Mouse (Mus musculus) forebrain, embryonic 16.5 days (tissue): ENCODE measurements at regions not wholly inside any gene's neighbourhood (a gene's known extent, or its start where the extent isn't known, plus 50 kb on each side); places are given as distances from the start of the nearest gene placed in this dataset.

Source experiments
- ATAC-seq: fragments of 200-750 bp; cut with Nextera tagmentation; 2 replicates; pipeline ENCODE4 v1.8.0; 2017; ENCODE audit warnings: mild to moderate bottlenecking, moderate library complexity
- H3K27ac ChIP-seq: fragments of 300-500 bp; sonication (generic); 2 replicates; pipeline ENCODE4 v1.5.1; 2014; ENCODE audit warnings: low read length, control low read depth
- H3K27me3 ChIP-seq: fragments of 300-500 bp; sonication (generic); replicated peaks from 2 replicates; pipeline ENCODE4 v1.6.1; 2014; ENCODE audit warnings: low read length; ENCODE audit not compliant: control insufficient read depth, insufficient read depth
- H3K36me3 ChIP-seq: fragments of 300-500 bp; sonication (generic); 2 replicates; pipeline ENCODE4 v1.6.1; 2014; ENCODE audit not compliant: control insufficient read depth, insufficient read depth
- H3K4me1 ChIP-seq: fragments of 300-500 bp; sonication (generic); replicated peaks from 2 replicates; pipeline ENCODE4 v1.6.1; 2014; ENCODE audit warnings: low read length; ENCODE audit not compliant: control insufficient read depth, insufficient read depth
- H3K4me2 ChIP-seq: fragments of 300-500 bp; sonication (generic); 2 replicates; pipeline ENCODE4 v1.6.1; 2014; ENCODE audit warnings: mild to moderate bottlenecking, low read length, control low read depth
- H3K4me3 ChIP-seq: fragments of 300-500 bp; sonication (generic); replicated peaks from 2 replicates; pipeline ENCODE4 v1.5.1; 2014; ENCODE audit warnings: mild to moderate bottlenecking, low read length, control low read depth
- H3K9ac ChIP-seq: fragments of 300-500 bp; sonication (generic); replicated peaks from 2 replicates; pipeline ENCODE4 v1.6.1; 2014; ENCODE audit warnings: low read depth, low read length, control low read depth
- H3K9me3 ChIP-seq: fragments of 300-500 bp; sonication (generic); 2 replicates; pipeline ENCODE4 v1.6.1; 2016; ENCODE audit warnings: low read length; ENCODE audit not compliant: control insufficient read depth
- WGBS: fragments of 180-500 bp; shearing (Covaris S2); extraction: QIAGEN DNeasy Blood & Tissue Kit; methylation state at CpG from one replicate; pipeline ENCODE4 v1.1.7; 2014; 5-methylcytosine and 5-hydroxymethylcytosine counted together

GRCm38 (mm10) chr10:126391770-126392169, 425.8 kb downstream of the Lrig3 start:
- Histone ChIP-seq H3K4me2 (no peak overlapping the region), H3K9ac (no peak overlapping the region), H3K9me3 (no peaks in the 10 kb centered on the region), H3K27me3 (no peaks in the 10 kb centered on the region), H3K4me1 (no peaks in the 10 kb centered on the region), H3K27ac (no peak overlapping the region), H3K4me3 (no peak overlapping the region), H3K36me3 (no peaks in the 10 kb centered on the region)
- 78% methylated on average over 6 of the region's 6 CpGs for WGBS
- ATAC-seq = no peak

DNA sequence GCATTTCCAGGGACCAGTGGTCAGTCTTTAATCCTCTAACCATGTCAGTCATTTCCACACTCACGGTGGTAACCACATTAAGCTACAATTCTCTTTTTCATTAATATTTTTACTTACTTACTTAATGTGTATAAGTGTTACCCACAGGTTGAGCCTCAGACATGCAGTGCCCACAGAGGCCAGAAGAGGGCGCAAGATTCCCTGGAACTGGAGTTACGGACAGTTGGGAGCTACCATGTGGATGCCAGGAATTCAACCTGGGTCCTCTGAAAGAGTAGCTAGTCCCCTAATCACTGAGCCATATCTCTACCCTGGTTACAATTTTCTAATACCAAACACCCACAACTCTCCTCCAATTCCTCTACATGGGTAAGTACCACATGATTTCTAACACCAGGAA, 420.5 kb downstream of the Lrig3 start:
- H3K27ac ChIP-seq = no peak overlapping the region
- no peaks in the 10 kb centered on the region for H3K4me1 ChIP-seq
- H3K9me3 ChIP-seq = no peaks in the 10 kb centered on the region
- H3K36me3 ChIP-seq = no peaks in the 10 kb centered on the region
- H3K4me3 ChIP-seq = no peak overlapping the region
- no peak overlapping the region for H3K4me2 ChIP-seq
- no peak for ATAC-seq
- WGBS = 79% methylated on average over 3 of the region's 3 CpGs
- H3K27me3 ChIP-seq = no peaks in the 10 kb centered on the region
- H3K9ac ChIP-seq = no peak overlapping the region

DNA sequence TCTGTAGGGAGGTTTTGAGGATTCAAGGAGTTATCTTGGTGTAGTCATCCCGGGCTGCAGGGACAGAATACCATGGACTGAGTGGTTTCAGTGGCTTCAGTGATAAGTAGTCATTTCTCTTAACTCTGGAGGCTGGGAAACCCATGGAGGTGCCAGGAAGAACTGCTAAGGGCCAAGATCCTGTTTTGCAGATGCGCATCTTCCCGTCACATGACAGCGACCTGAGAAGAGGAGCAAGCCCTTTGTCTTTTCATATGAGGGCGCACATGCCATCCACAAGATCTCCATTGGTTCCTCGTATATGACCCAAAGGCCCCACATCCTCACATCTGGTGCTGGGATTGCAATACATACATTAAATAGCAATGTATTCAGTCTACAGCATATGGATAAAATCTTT, 419.7 kb downstream of the Lrig3 start:
- Histone ChIP-seq H3K4me2 (no peak overlapping the region), H3K36me3 (no peaks in the 10 kb centered on the region), H3K9me3 (no peaks in the 10 kb centered on the region), H3K27ac (no peak overlapping the region), H3K9ac (no peak overlapping the region), H3K4me3 (no peak overlapping the region), H3K4me1 (no peaks in the 10 kb centered on the region), H3K27me3 (no peaks in the 10 kb centered on the region)
- WGBS = 95% methylated on average over 6 of the region's 6 CpGs
- ATAC-seq = no peak

- no peaks in the 10 kb centered on the region for H3K36me3 ChIP-seq
- H3K4me1 ChIP-seq = no peaks in the 10 kb centered on the region
- H3K9me3 ChIP-seq = no peaks in the 10 kb centered on the region
- ATAC-seq = no peak
- WGBS = 90% methylated on average over 2 of the region's 2 CpGs
- no peak overlapping the region for H3K4me3 ChIP-seq
- no peak overlapping the region for H3K4me2 ChIP-seq
- no peak overlapping the region for H3K27ac ChIP-seq
- H3K9ac ChIP-seq = no peak overlapping the region
- no peaks in the 10 kb centered on the region for H3K27me3 ChIP-seq
Observed at GRCm38 (mm10) chr10:126380381-126380780, 414.4 kb downstream of the Lrig3 start.

DNA sequence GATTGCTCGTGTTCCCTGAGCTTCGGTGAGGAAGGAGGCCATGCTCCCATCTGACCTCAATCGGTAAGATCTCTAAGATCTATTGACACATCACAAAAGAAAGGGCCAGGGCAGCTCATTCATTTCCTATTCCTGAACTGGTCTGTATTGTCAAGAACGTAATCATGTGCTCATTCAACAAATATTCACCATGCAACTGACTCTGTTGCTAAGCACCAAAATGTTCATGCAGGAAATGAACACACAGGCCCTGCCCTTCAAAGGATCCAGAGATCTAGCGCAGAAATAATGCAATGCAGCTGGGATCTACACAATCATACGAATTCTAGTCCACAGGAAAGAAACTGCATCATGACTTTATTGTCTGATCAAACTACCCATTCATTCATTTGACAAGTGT, 413.3 kb downstream of the Lrig3 start:
- H3K9me3 ChIP-seq = no peaks in the 10 kb centered on the region
- H3K4me3 ChIP-seq = no peak overlapping the region
- H3K9ac ChIP-seq = no peak overlapping the region
- H3K4me2 ChIP-seq = no peak overlapping the region
- no peaks in the 10 kb centered on the region for H3K27me3 ChIP-seq
- no peak overlapping the region for H3K27ac ChIP-seq
- no peaks in the 10 kb centered on the region for H3K4me1 ChIP-seq
- 21% methylated on average over 6 of the region's 6 CpGs for WGBS
- H3K36me3 ChIP-seq = no peaks in the 10 kb centered on the region
- no peak for ATAC-seq

- H3K4me2 ChIP-seq = no peak overlapping the region
- no peak overlapping the region for H3K4me3 ChIP-seq
- no peak overlapping the region for H3K27ac ChIP-seq
- WGBS = 52% methylated on average over 6 of the region's 6 CpGs
- no peak overlapping the region for H3K9ac ChIP-seq
- H3K4me1 ChIP-seq = peaks cover 2% of the 10 kb centered on the region; the same call in 1 of the 2 replicates
- H3K9me3 ChIP-seq = no peaks in the 10 kb centered on the region
- ATAC-seq = no peak
- no peaks in the 10 kb centered on the region for H3K36me3 ChIP-seq
- H3K27me3 ChIP-seq = no peaks in the 10 kb centered on the region
Observed at GRCm38 (mm10) chr10:126373906-126374305, 407.9 kb downstream of the Lrig3 start.

- Histone ChIP-seq H3K4me3 (no peak overlapping the region), H3K36me3 (no peaks in the 10 kb centered on the region), H3K9me3 (no peaks in the 10 kb centered on the region), H3K27me3 (no peaks in the 10 kb centered on the region), H3K4me2 (no peak overlapping the region), H3K27ac (no peak overlapping the region), H3K4me1 (peaks cover 2% of the 10 kb centered on the region; the same call in 1 of the 2 replicates), H3K9ac (no peak overlapping the region)
- 93% methylated on average over 6 of the region's 6 CpGs for WGBS
- no peak for ATAC-seq
Observed at GRCm38 (mm10) chr10:126371881-126372280, 405.9 kb downstream of the Lrig3 start.

- Histone ChIP-seq H3K9ac (no peak overlapping the region), H3K27ac (no peak overlapping the region), H3K36me3 (no peaks in the 10 kb centered on the region), H3K27me3 (no peaks in the 10 kb centered on the region), H3K4me3 (no peak overlapping the region), H3K4me2 (no peak overlapping the region), H3K4me1 (no peaks in the 10 kb centered on the region), H3K9me3 (no peaks in the 10 kb centered on the region)
- 77% methylated on average over 11 of the region's 11 CpGs for WGBS
- ATAC-seq = no peak
Observed at GRCm38 (mm10) chr10:126349076-126349475, 383.1 kb downstream of the Lrig3 start.

- Histone ChIP-seq H3K4me2 (no peak overlapping the region), H3K4me1 (no peaks in the 10 kb centered on the region), H3K4me3 (no peak overlapping the region), H3K27ac (no peak overlapping the region), H3K9ac (no peak overlapping the region), H3K36me3 (no peaks in the 10 kb centered on the region), H3K27me3 (peaks cover 1% of the 10 kb centered on the region; the same call in 1 of the 2 replicates), H3K9me3 (no peaks in the 10 kb centered on the region)
- WGBS = 71% methylated on average over 4 of the region's 4 CpGs
- ATAC-seq = no peak
Observed at GRCm38 (mm10) chr10:126337426-126337825, 371.5 kb downstream of the Lrig3 start.

GRCm38 (mm10) chr10:126333786-126334185, 367.8 kb downstream of the Lrig3 start:
- H3K27me3 ChIP-seq = peaks cover 3% of the 10 kb centered on the region; the same call in 1 of the 2 replicates
- no peak overlapping the region for H3K9ac ChIP-seq
- 71% methylated on average over 5 of the region's 5 CpGs for WGBS
- H3K4me3 ChIP-seq = no peak overlapping the region
- ATAC-seq = no peak
- H3K36me3 ChIP-seq = no peaks in the 10 kb centered on the region
- 0 out of 2 replicates have a peak, but pooled peaks cover 3% of the 10 kb centered on the region for H3K4me1 ChIP-seq
- no peak overlapping the region for H3K4me2 ChIP-seq
- no peaks in the 10 kb centered on the region for H3K9me3 ChIP-seq
- H3K27ac ChIP-seq = no peak overlapping the region
